Mouse (Mus musculus): ENCODE measurements around the gene Hmbs.
"Not testable (repeated sequence)": the region's sequence is repeated elsewhere in the genome, so short reads cannot be mapped to it uniquely, and the experiment has no call there.

The Hmbs gene

GRCm38 (mm10) chr9:44343781-44344421 is at the start of gene Hmbs:
Hmbs (minus strand) TSS chr9:44344228.
- DNase-seq: peak; percentile 85

- DNase-seq: peak; percentile 59
These were observed 47.4 kb upstream of the Hmbs start for GRCm38 (mm10) chr9:44391466-44391865.

DNA sequence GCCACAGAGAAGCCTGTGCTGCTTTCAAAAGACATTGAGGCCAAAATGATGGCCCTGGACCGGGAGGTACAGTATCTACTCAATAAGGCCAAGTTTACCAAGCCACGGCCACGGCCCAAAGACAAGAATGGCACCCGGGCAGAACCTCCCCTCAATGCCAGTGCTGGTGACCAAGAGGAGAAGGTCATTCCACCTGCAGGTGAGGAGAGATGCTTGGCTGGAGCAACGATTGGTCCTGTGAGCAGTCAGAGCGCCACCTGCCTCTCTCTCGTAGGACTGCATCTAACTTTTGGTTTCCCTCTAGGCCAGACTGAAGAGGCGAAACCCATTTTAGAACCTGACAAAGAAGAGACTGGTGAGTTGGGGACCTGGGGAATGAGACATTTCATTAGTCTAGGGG is 45.2 kb upstream of the Hmbs start:
- peak; percentile 67 for DNase-seq

- DNase-seq: no peak
These were observed 43.2 kb upstream of the Hmbs start for GRCm38 (mm10) chr9:44387221-44387620.

- DNase-seq: no peak
These were observed 40.6 kb upstream of the Hmbs start for GRCm38 (mm10) chr9:44384596-44384995.

- peak; percentile 71 for DNase-seq
These were observed 35.8 kb upstream of the Hmbs start for GRCm38 (mm10) chr9:44379862-44380261.

- DNase-seq: peak; percentile 99
These were observed 35.2 kb upstream of the Hmbs start, which contains the start of gene Hyou1 for GRCm38 (mm10) chr9:44379054-44379834. Hyou1 (plus strand) TSS chr9:44379490.

DNA sequence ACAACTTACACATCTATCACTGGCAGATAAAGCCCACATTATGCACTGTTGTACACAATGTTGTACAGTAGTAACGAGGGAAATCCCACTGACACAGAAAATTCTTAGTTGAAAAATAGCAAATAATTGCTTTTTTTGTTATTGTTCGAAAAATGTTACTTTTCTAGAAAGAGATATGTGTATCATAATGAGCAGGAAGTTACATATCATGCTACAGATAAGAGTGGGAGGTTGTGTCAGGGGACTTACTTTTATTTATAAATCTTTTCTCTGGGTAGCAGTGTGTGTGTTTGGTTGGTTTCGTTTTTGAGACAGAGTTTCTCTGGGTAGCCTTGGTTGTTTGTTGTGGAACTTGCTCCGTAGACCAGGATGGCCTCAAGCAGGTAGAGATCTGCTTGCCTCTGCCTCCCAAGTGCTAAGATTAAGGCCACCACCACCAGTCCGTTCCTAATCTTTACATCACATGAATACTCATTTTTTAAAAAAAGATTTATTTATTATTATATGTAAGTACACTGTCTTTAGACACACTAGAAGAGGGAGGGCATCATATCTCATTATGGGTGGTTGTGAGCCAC is 34.2 kb upstream of the Hmbs start:
- DNase-seq: no peak

DNA sequence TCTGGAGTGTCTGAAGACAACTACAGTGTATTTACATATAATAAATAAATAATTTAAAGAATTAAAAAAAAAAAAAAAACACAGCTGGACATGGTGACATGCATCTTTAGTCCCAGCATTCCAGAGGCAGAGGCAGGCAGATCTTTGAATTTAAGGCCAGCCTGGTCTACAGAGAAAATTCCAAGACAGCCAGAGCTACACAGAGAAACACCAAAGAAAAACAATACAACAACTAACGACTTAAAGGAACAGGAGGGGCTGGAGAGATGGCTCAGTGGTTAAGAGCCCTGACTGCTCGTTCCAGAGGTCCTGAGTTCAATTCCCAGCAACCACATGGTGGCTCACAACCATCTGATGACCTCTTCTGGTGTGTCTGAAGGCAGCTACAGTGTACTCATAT is 33.3 kb upstream of the Hmbs start:
- DNase-seq: not testable (repeated sequence)

GRCm38 (mm10) chr9:44376141-44376540 is 32.1 kb upstream of the Hmbs start:
- DNase-seq: no peak

- no peak for DNase-seq
These were observed 29.4 kb upstream of the Hmbs start for GRCm38 (mm10) chr9:44373386-44373785.

DNA sequence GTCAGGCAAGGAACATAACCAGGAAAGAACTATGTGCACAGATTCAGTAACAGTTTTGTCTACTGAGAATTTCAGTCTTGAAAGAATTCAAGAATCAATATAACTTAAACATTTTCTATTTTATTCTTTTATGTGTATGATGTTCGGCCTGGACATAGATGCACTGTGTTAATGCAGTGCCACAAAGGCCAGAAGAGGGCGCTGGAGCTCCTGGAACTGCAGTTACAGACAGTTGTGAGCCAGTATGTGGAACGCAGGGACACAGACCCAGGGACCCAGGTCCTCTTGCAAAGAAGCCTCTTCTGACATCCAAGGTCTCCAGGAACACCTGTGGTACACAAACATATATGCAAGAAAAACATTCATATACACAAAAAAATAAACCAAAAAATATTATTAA is 20.5 kb upstream of the Hmbs start:
- no peak for DNase-seq

- not testable (repeated sequence) for DNase-seq
These were observed 17.9 kb upstream of the Hmbs start for GRCm38 (mm10) chr9:44361931-44362330.

DNA sequence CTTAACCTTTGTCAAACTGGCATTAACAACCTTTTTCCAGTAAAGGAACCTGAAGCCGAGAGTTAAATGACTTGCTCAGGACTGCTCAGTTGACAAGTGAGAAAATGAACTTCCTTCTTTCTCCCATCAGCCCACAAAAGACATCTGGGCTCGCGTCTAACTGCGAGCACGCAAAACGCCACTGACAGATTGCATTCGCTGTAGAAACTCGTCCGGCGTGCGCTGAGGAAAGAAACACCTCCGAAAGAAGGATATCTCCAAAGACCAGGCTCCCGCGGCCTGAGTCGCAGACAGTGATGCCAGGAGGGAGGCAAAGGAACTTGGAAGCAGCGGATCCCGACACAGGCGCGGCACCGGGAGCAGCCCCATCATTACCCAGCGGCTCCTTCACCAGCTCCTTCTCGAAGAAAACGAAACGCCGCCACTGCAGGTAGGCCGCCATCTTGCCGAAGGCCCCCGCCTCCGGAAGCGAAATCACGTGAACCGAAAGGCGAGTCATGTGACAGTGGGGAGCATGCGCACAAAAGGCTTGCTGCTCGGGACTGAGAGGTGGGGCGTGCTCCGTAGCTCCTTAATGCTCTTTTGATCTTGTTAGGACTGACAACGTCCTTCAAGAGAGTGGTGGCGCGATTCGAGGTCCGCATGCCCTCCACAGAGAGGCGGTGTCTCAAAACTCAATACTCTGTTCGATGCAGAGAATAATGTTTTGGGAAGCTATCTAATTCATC is 17.3 kb upstream of the Hmbs start, which contains the start of gene Vps11:
Vps11 (minus strand) TSS at position 481 of the 728 bp plus-strand sequence.
- peak; percentile 93 for DNase-seq

- no peak for DNase-seq
These were observed 13.2 kb upstream of the Hmbs start for GRCm38 (mm10) chr9:44357207-44357606.

GRCm38 (mm10) chr9:44353142-44353541 is 9.1 kb upstream of the Hmbs start:
- no peak for DNase-seq

GRCm38 (mm10) chr9:44352337-44352736 is 8.3 kb upstream of the Hmbs start:
- no peak for DNase-seq

- no peak for DNase-seq
These were observed 7.4 kb upstream of the Hmbs start for GRCm38 (mm10) chr9:44351396-44351795.

GRCm38 (mm10) chr9:44348546-44348945 is 4.5 kb upstream of the Hmbs start:
- DNase-seq: no peak

DNA sequence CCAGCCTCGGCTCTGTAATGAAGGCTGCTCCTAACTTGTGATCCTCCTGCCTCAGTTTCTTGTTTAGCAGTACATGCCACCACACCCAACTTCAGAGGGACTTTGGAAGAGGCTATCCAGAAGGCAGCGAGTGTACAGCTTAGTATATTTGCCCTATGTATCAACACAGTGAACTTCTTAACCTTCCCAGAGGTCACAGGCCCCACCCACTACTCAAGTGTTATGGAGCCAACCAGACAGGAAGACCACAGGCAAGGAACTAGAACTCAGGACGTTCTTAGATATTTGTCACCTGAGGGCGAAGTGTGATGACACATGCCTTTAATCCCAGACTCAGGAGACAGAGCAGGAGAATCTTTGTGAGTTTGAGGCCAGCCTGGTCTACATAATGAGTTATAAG is 3.6 kb upstream of the Hmbs start:
- no peak for DNase-seq

DNA sequence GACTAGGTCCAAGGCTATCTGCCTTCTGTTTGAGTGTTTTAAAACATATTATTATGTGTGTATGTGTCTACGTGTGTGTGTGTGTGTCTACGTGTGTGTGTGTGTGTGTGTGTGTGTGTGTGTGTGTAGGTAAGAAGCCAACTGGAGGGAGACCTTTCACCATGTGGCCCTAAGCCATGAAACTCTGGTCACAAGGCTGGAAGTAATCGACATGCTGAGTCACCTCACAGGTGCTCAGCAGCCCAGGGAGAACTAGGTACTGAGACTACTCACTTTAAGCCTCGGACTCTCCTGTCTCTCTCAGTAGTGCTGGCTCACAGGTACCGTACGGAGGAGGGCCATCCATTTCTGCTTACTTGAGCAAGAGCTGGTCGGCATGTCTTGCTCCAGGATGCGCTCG is 3.1 kb upstream of the Hmbs start:
- DNase-seq: no peak

- no peak for DNase-seq
These were observed 1.8 kb upstream of the Hmbs start for GRCm38 (mm10) chr9:44345570-44346433.
